Mouse (Mus musculus) lung, postnatal 10 days (tissue): ENCODE results near the gene Rhcg.

Experiments used
- DNase-seq: peaks from one replicate; pipeline ENCODE4 v3.0.0; 2021

Gene Rhcg

GRCm38 (mm10) chr7:79594854-79595253 is 22.6 kb downstream of the Rhcg start:
- peak; percentile 71 for DNase-seq

- DNase-seq: no peak
Observed at GRCm38 (mm10) chr7:79591812-79592731, 25.4 kb downstream of the Rhcg start.

GRCm38 (mm10) chr7:79590560-79591110 is 26.8 kb downstream of the Rhcg start:
- no peak for DNase-seq

- no peak for DNase-seq
Observed at GRCm38 (mm10) chr7:79589763-79590559, 27.5 kb downstream of the Rhcg start.

- DNase-seq: no peak
Observed at GRCm38 (mm10) chr7:79588284-79588683, 29.2 kb downstream of the Rhcg start.

- DNase-seq: peak; percentile 46
Observed at GRCm38 (mm10) chr7:79578851-79579241, 38.6 kb downstream of the Rhcg start.

- no peak for DNase-seq
Observed at GRCm38 (mm10) chr7:79577931-79578850, 39.3 kb downstream of the Rhcg start.

- DNase-seq: no peak
Observed at GRCm38 (mm10) chr7:79577096-79577874, 40.2 kb downstream of the Rhcg start.

GRCm38 (mm10) chr7:79576659-79577058 is 40.8 kb downstream of the Rhcg start:
- peak; percentile 60 for DNase-seq

GRCm38 (mm10) chr7:79572191-79572818 is 45.2 kb downstream of the Rhcg start:
- DNase-seq: no peak

- peak; percentile 22 for DNase-seq
Observed at GRCm38 (mm10) chr7:79568937-79569535, 48.4 kb downstream of the Rhcg start.

GRCm38 (mm10) chr7:79568212-79568611 is 49.2 kb downstream of the Rhcg start:
- no peak for DNase-seq

- no peak for DNase-seq
Observed at GRCm38 (mm10) chr7:79563675-79564074, 53.8 kb downstream of the Rhcg start.

- no peak for DNase-seq
Observed at GRCm38 (mm10) chr7:79562385-79562784, 55.1 kb downstream of the Rhcg start.

- no peak for DNase-seq
Observed at GRCm38 (mm10) chr7:79558698-79559097, 58.8 kb downstream of the Rhcg start.

- DNase-seq: no peak
Observed at GRCm38 (mm10) chr7:79557728-79558221, 59.7 kb downstream of the Rhcg start.

- peak; percentile 51 for DNase-seq
Observed at GRCm38 (mm10) chr7:79555368-79556034, 62.0 kb downstream of the Rhcg start.

GRCm38 (mm10) chr7:79552702-79553101 is 64.8 kb downstream of the Rhcg start:
- DNase-seq: no peak

GRCm38 (mm10) chr7:79548893-79549555 is 68.4 kb downstream of the Rhcg start:
- DNase-seq: no peak
